Mouse (Mus musculus) adrenal gland, adult 2 months (tissue): ENCODE measurements around the gene Rtkn2. TPM values are rescaled to one million over a fixed set of nuclear protein-coding genes. Genes with fewer than 3 reads are reported as not detected.
"Not testable (repeated sequence)": the region's sequence is repeated elsewhere in the genome, so short reads cannot be mapped to it uniquely, and the experiment has no call there.

ENCODE experiments used
- DNase-seq: peaks from one replicate; pipeline ENCODE4 v3.0.0; 2021
- polyA plus RNA-seq: library from polyadenylated mRNA; depleted of rRNA; stranded (reverse); fragments of >200 nt; gene quantifications from 2 replicates; pipeline ENCODE4 v1.2.3, GENCODE M21; 2012
- total RNA-seq, 2 experiments: library from RNA; stranded (reverse); gene quantifications; 2 replicates each; pipeline ENCODE4 v1.2.3; 2021

Gene Rtkn2
- total and polyA plus RNA-seq, 3 experiments: 0.14 to 0.26 TPM; not detected in 1

GRCm38 (mm10) chr10:68078708-68079107 is 99.3 kb downstream of the Rtkn2 start:
- DNase-seq: no peak

GRCm38 (mm10) chr10:68079910-68080670 is 100.7 kb downstream of the Rtkn2 start:
- no peak for DNase-seq

- no peak for DNase-seq
These were observed 102.3 kb downstream of the Rtkn2 start for GRCm38 (mm10) chr10:68081712-68082111.

- no peak for DNase-seq
These were observed 106.2 kb downstream of the Rtkn2 start for GRCm38 (mm10) chr10:68085574-68085973.

GRCm38 (mm10) chr10:68086973-68087372 is 107.6 kb downstream of the Rtkn2 start:
- DNase-seq: no peak

- no peak for DNase-seq
These were observed 108.4 kb downstream of the Rtkn2 start for GRCm38 (mm10) chr10:68087722-68088121.

GRCm38 (mm10) chr10:68089435-68090196 is 110.2 kb downstream of the Rtkn2 start:
- DNase-seq: no peak

GRCm38 (mm10) chr10:68090197-68090535 is 110.8 kb downstream of the Rtkn2 start:
- peak; percentile 90 for DNase-seq

- no peak for DNase-seq
These were observed 111.2 kb downstream of the Rtkn2 start for GRCm38 (mm10) chr10:68090544-68090943.

- no peak for DNase-seq
These were observed 111.6 kb downstream of the Rtkn2 start for GRCm38 (mm10) chr10:68091011-68091410.

- peak; percentile 43 for DNase-seq
These were observed 112.5 kb downstream of the Rtkn2 start for GRCm38 (mm10) chr10:68091840-68092239.

GRCm38 (mm10) chr10:68093496-68093895 is 114.1 kb downstream of the Rtkn2 start:
- no peak for DNase-seq

- no peak for DNase-seq
These were observed 115.8 kb downstream of the Rtkn2 start for GRCm38 (mm10) chr10:68095136-68095535.

- DNase-seq: no peak
These were observed 117.0 kb downstream of the Rtkn2 start for GRCm38 (mm10) chr10:68096395-68096794.

GRCm38 (mm10) chr10:68097821-68098675 is 118.7 kb downstream of the Rtkn2 start:
- DNase-seq: no peak

- DNase-seq: not testable (repeated sequence)
These were observed 120.4 kb downstream of the Rtkn2 start for GRCm38 (mm10) chr10:68099801-68100200.

GRCm38 (mm10) chr10:68100506-68100905 is 121.1 kb downstream of the Rtkn2 start:
- no peak for DNase-seq

GRCm38 (mm10) chr10:68101251-68101650 is 121.9 kb downstream of the Rtkn2 start:
- no peak for DNase-seq

- DNase-seq: no peak
These were observed 123.2 kb downstream of the Rtkn2 start for GRCm38 (mm10) chr10:68102566-68102965.

- no peak for DNase-seq
These were observed 123.9 kb downstream of the Rtkn2 start for GRCm38 (mm10) chr10:68103078-68103855.

- no peak for DNase-seq
These were observed 124.6 kb downstream of the Rtkn2 start for GRCm38 (mm10) chr10:68103988-68104387.

GRCm38 (mm10) chr10:68104481-68104880 is 125.1 kb downstream of the Rtkn2 start:
- DNase-seq: no peak
